Mouse (Mus musculus) kidney, adult 8-10 months (tissue): ENCODE measurements at regions not wholly inside any gene's neighbourhood (a gene's known extent, or its start where the extent isn't known, plus 50 kb on each side); places are given as distances from the start of the nearest gene placed in this dataset.
A peak's percentile ranks its signal among the peaks of the same experiment; 100 is the strongest.

Experiments
- DNase-seq, 2 experiments: peaks; one replicate each; pipeline ENCODE4 v3.0.0; 2022

DNA sequence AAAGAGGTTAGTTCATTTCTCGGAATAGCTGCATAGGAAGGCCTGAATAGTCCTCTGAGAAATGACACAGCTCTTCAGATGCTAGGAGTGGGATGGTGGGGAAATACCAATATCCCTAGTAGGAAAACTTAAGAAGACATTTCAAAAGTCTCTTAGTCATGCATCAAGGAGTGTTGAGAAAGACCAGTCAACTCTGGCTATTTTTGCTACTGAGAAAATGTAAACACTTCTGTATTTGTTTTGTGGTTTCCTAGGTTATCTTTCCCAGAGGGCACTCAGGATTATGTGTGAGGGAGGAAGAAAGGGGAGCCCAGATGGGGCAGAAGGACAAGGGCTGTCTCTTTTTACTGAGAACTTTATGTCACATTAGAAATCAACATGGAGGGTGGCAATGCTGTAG lies 367.8 kb upstream of the Thbs1 start:
- DNase-seq: no peak

DNA sequence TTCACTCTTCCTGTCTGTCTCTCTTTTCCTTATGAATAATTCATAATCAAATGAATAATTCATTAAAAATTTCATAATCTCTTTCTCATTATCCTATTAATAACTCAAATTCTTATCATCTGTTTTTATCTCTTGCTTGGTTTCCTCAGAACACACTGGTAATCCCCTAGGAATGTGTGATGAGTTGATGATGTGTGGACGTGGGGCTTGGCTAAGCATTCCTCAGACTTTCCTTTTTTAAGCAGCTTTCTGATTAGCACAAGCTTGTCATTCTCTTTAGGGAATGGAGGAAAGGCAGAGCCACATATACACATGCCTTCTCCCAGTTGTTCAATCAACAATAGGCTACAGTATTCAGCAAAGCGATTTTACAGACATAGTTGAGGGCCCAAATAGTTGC lies 365.9 kb upstream of the Thbs1 start:
- no peak for DNase-seq

DNA sequence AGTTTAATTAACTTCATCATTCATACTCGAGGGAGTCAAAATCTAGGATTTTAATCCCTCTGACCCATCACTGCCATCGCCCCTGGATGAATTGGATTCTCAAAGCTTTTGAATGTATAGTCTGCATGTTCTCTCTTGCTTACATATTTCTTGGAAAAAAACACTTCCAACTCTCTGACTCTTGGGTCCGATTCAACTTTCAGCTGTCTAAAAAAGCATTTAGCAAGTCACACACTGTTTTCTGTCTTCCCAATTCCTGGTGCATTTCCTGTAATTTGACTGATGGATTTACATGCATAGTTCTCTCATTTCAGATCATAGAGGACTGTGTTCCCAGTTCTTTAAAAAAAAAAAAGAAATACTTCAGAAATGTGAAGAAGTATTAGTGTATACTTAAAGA lies 364.5 kb upstream of the Thbs1 start:
- DNase-seq: no peak

DNA sequence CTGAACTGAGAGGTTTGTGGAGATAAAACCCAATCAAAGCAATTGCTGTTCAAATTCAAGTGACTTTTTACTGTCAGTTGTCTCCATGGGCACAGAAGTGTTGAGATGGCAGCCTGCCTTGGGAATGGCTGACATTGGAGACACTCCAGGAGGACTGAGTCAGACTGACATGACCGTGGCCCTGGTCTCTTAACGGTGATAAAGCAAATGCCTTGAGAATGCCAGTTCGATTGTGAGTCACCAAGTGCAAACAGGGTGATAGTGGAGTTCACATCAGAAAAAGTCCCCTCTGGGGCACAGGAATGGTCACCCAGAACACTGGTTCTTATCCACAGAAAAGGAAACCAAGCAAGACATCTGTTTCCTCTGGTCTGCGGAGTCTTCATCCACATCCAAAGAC lies 362.8 kb upstream of the Thbs1 start:
- DNase-seq: no peak

DNA sequence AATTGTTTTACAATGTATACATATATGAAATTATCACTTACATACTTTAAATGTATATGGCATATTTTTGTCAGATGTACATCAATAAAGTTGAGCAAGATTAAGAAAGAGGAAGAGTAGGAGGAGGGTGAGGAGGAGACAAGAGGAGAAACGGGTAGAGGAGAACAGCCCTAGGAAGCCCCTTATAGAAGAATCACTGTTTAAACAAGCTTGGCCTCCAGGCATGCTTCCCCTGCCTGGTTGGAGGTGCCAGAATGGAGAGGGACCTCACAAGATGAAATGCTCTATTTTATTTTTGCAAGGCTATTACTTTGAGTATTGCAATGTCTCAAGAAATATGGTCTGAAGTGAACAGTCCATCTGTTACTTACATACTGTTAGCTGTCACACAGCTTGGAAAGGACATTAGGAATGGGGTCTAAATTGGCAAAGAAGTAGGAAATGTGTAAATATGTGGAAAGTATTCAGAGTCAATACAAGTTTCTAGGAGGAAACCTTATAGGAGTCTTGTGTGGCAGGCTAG lies 352.1 kb upstream of the Thbs1 start:
- no peak for DNase-seq

DNA sequence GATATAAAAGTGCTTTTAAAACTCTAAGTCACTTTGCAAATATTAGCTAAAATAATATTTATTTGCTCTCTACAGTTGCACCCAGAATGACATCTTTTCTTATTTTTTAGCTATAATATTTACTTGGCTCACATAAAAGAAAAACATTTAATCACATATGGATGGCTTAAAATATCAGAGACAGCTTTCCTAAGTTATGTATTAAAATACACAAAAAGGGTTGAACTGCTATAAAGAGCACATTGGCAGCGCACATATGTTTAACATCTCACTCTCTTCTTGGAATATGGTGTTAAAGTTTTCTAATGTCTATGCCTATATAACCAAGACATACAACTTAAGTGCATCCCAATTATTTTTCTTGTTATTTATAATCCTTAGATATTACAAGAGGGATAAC lies 348.0 kb upstream of the Thbs1 start:
- DNase-seq: no peak

DNA sequence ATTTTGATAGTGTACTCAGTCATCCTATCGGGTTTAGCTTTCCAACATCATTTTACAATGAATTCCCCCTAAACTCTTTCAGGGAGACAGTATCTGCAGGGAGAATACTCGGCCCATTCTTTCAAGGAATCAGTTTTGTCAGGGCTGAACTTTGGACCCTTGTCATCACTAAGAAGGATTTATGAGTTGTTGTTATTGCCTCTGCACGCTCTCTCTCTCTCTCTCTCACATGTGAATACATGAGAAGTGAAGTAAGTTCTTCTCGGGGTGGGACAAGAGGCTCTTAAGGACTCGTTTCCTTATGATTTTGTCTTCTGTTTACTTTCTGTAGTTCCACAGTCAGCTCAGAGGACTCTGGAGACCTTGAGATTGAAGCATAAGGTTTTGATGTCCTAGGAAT lies 346.1 kb upstream of the Thbs1 start:
- no peak for DNase-seq

DNA sequence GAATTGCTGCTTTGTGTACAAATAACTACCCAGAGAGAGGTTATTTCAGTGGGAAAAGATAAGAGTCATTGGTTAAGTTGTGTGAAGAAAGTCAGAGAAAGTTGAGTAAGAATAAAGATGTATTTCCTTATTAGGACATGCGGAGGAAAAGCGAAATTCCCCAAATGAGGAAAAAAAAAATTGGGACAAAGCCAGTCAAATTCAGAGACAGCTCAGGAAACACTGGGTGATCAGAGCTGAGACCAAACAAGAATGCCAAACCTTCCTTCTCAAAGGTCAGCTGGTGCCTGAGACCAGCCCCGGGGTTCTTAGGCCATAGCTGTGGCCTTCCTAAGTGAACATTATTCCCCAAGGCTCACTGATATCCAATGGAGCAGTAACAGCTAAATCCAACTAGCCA lies 345.2 kb upstream of the Thbs1 start:
- DNase-seq: no peak

DNA sequence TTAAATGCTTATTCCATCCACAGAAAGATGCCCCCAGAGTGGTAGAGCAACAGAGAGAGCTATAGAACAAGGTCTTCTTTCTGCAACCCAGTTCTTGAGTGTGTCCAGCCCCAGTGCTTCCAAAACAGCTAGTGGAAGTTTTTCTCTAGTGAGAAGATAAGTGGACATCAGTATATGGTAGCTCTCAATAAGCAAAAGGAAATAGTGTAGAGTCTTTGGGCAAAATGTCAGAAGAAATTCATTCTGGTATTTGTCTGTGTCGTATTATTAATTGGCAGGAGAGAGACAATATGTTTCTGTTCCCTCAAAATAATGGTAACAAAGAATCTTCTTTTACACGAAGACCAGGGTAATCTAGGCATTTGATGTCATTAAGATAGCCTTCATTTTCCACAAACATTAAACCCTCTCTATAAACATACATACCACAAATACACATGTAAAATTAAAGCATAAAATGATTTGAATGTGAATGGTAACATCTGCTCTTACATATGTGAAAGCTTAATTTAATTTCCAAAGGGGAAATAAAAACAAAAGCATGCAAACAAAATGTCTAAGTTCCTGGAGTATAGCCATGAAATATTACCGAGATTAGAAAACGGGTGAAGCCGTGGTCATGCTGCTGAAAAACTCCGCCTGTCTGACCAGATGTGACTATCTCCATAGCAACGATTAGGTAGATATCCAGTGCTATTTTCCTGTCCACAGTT lies 342.1 kb upstream of the Thbs1 start:
- no peak for DNase-seq

DNA sequence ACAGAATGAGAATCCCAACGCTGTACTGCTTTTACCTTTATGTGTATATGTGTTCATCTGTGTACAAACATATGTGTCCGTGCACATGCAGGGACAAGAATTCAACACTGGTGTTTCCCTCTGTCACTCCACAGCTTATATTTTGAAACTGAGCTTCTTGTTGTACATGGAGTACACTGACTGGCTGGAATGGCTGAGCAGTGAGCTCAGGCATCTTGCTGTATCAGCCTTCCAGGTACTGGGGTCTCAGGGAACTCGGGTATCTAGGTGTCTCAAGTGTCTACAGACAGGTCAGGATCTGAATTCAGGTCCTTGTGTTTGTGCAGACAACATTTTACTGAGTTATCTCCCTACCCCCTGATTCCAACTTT lies 341.6 kb upstream of the Thbs1 start:
- no peak for DNase-seq

DNA sequence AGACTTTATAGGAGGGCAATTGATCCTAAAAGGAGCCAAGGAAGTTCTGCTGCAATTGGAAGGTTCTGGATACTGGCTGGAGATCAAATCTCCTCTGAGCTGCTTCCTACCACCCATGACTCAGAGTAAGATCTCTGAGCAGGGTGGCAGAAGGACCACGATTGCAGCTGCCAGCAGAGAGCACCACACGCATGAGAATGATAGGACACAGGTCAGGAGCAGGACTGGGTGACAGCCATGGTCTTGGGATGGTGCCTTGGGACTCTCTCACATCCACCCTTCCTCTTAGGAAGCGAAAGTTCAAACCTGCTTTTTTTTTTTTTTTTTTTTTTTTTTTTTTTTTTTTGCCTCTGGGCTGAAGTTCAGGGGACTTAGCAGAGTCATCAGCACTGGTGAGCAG lies 331.4 kb upstream of the Thbs1 start:
- no peak for DNase-seq

DNA sequence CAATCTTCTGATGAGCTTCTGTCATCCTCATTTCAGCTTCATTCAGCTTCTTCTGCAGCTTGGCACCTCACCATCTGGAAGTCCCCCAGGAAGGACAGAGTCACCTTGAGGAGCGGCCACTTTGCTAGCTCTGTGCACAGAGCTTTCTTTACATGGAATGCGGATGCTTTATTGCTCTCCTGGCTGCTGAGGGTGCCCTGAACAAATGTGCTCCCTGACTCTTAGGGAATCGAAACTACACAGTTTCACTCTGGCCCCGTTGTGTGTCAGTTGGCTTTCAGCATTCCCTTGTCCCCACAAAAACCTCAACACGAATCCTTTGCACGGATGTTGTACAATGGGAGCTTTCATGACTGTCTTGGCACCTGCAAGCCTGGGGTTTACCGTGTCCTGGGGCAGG lies 330.9 kb upstream of the Thbs1 start:
- DNase-seq: no peak

DNA sequence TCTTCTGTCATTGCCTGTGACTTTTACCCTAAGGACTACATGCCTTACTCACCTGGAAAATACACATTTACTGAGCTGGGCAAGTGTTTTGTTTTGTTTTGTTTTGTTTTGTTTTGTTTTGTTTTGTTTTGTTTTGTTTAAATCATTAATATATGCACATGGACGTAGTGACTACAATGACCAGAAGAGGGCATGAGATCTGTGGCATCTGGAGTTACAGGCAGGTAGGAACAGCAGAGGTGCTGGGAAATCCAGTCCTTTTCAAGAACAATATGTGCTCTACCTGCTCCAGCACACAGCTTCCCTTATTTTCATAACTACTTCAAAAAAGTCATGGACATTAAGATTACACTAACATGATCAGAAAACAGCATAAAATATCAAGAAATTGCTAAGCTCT lies 324.4 kb upstream of the Thbs1 start:
- peak in 1 of 2 experiments; percentile 7 for DNase-seq

DNA sequence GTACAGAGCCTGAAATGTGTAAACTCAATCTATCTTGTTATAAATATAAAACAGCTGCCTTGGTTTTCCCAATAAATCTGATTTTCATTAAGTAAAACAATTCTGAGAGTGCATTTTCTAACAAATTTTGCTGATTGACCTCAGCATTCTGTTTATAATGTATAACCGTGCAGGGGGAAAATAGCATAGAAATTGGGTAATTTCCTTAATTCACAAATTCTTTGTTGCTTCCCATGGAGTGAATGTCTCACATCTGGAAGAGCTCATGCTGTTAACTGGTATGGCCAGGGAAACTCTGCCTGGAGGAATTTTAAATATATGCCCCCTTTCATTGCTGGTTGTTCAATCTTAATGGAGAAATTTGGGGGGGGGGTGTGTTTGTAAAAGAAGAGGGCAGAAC lies 317.4 kb upstream of the Thbs1 start:
- DNase-seq: no peak

DNA sequence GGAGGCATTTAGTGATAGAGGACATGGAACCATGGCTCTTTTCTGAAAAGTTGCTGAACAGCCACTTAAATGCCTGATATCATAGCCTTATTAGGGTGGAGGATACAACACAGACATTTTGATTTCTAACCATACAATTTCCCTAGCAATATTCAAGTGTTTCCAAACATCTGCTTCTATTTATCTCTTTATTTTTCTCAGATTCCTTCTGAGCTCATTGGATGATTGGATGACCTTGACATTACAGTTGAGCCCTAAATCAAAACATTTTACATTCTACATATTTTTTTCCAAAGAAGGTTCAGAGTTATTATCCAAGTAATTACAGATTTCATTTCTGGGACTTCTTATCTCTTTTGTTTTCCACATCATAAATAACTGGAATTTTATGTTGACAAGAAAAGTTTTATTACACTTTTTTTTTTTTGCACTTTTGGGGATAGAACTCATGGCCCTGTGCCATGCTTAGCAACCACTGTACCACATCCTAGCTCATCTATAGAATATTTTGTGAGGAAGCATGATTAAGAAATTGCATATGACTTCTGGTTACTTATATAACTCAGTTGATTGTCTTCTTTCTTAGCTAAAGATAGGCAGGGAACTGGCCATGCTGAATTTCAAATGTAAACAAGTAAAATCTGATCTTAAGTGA lies 309.6 kb upstream of the Thbs1 start:
- no peak for DNase-seq

DNA sequence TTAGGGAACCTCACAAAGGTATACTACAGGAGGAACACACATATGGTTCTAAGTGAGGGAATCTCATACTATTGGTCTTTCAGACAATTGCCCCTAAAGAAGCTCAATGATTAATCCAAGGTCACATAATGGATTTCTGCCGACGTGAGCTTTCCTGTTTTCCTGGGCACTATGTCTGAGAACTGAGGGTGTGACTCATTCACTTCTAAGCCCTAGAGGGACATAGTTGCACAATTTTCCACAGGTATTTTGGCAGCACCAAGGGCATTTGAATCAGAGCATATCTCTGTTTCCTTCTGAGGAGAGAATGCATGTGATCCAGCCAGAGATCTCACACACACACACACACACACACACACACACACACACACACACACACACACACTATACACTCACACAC lies 309.0 kb upstream of the Thbs1 start:
- DNase-seq: no peak

DNA sequence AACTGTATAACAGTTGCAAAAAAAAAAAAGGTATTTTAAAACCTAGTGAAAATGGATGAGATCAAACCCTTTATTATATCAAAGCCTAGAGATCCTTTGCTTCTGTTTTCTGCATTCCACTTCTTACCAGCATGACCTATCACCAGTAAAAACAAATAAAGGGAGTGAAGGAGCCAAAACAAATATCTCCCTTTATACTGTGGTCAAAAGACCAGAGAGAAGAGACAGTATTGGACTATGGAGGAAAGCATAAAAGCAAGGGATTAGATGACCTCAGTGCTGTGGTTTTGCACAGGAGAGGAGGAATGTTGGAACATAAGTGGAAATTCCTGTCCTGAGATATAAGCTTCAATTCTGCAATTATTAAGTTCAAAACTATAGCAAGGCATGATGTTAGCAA lies 307.0 kb upstream of the Thbs1 start:
- no peak for DNase-seq

DNA sequence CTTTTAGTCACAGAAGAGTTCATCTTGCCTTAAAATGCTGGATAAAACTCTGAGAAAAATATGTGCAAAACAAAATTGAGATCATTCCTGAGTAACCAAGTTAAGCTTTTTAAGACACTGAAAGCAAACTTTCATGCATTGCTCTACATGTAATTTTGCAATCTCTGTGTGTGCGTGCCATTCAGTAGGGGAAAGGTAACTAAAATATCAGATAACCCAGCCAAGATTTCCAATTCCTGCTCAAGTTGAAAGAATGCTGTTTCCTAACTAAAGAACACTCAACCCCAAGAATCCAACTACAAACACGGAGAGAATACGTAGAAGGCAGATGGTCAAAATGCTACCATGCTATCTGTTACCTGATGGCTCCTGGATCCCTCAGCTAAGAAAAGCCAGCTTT lies 304.6 kb upstream of the Thbs1 start:
- no peak for DNase-seq

DNA sequence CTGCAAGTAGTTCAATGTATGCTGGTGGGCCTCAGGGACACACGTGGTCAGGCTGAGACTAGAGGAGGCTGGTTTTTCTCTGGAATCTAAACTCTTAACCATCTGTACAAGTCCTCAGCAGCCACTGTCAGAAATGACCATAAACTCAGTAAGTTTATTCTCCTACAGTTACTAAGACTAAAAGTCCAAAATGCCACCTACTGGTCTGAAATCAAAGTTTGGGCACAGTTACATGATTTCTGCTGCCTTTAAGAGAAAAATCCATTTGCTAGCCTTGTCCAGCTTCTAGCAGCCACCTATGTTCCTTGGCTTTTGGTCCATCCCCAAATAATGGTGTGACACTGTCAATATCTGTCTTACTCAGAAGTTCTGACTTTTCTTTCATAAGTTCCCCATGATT lies 300.2 kb upstream of the Thbs1 start:
- no peak for DNase-seq

DNA sequence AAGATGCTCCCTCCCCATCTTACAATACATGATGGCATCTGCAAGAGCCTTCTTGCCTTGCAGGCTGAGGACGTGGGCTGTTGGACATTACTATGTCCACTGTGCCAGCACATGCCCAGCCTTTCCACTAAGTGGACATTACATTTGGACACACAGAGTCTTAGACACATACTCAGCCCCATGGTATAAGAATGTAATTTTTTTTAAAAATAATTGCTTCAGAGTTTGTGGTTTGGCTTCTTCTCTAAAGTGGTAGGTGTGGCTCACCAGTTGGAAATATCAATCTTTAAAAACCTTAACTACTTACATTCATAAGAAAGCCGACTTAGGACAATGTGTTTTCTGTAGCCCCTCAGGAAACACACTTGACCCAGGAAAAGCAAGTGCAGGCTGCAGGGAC lies 299.7 kb upstream of the Thbs1 start:
- DNase-seq: no peak

DNA sequence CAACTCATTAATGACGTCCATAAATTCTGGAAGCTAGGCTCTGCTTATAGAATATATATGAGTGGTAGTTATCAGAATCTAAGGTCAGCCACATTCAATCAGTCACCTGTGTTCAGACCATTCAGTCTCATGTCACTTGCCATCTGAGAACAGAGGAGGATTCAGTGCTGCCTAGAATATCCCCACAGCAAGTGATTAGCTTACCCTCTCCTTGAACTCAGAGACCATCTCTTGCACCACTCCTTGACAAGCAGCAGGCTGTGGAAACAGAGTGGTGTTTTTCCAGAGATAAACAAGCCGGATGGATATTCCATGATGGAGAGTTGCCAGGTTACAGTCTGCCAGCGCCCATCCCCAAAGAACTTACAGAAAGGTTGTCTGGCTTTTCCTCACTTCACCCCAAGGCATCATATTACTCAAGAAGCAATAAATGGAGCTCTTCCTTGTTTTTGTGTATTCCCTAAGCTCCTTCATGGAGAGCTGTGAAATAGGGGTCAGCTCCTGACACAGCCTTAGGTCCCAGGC lies 291.9 kb upstream of the Thbs1 start:
- no peak for DNase-seq

DNA sequence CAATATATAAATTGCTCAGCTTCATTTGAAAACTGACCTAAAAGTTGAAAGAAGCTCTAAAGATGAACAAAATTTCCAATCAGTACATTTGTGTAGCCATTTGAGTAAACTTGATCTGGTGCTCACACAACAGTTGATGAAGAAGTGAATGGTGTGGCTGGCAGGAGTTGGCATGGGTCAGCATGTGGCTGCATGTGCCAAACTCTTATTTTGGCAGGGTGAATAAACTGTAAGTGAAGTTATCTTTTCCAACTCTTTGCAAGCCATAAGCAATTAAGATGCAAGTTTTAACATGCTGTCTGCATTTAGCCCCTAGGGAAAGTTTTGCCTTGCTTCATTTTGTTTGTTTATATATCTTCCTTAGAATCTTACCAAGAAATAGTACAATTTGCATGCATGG lies 291.0 kb upstream of the Thbs1 start:
- no peak for DNase-seq

DNA sequence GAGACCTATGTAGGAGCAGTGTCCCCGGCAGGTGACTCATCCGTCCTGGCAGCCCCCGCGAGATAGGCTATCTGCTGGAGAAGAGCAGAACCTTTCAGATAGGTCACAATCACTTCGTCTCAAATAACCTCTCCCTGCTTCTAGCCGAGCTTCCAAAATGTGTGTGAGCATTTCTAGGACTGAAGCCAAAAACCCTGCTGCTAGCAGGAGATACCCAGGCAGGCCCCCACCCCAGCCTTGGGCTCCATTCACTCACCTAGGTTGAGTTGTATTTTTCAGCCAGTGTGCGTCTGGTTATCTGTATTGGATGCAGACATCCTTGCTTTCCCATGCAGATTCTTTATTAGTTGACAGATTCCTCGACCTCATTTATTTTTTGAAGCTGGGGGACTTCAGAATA lies 286.6 kb upstream of the Thbs1 start:
- DNase-seq: no peak

DNA sequence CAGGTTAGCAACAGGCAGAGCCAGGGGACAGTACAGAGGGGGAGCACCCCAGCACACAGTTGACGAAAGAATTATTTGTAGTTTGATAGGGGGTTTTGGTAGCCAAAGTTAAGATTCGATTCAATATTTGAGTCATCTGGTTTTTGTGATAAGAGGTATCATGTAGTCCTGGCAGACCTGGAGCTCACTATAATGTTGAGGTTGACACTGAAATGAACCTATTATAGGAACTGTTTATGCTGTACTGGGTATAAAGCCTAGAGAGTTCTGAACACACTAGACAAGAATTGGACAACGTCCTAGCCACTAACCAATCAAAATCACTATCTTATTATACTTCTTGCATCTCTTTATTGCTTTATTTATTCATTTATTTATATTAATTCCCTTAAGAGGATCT lies 284.4 kb upstream of the Thbs1 start:
- no peak for DNase-seq

DNA sequence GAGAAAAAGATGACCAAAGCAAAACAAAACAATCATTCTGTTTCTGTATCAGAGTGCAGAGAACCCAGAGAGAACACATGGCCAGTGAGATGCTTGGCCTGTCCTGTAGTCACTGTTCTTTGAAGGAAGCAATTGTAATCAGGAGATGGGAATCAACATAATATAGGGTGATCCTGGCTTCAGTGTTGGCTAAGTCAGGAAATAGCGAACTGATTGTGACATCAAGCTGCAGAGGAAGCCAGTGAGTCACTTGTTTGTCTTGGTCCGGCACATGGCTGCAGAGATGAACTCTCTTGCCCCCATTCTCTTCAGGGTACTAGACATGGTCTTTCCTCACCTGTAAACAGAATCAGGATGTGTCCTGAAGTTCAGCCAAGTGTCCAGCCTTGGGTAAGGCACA lies 273.3 kb upstream of the Thbs1 start:
- DNase-seq: no peak
